Mouse (Mus musculus): ENCODE measurements around the gene 4931428F04Rik.
A peak's percentile ranks its signal among the peaks of the same experiment; 100 is the strongest.
"Not testable (repeated sequence)": the region's sequence is repeated elsewhere in the genome, so short reads cannot be mapped to it uniquely, and the experiment has no call there.

4931428F04Rik gene

GRCm38 (mm10) chr8:105307670-105308069 lies 18.0 kb upstream of the 4931428F04Rik start:
- DNase-seq (ENCODE audit: low read depth, low spot score) = no peak

GRCm38 (mm10) chr8:105306146-105306691 lies 16.6 kb upstream of the 4931428F04Rik start:
- DNase-seq (ENCODE audit: low read depth, low spot score) = no peak

GRCm38 (mm10) chr8:105305211-105306145 lies 15.8 kb upstream of the 4931428F04Rik start, which contains the start of gene Elmo3:
Gene Elmo3 (plus strand): TSS chr8:105305601.
- DNase-seq (ENCODE audit: low read depth, low spot score) = no peak

GRCm38 (mm10) chr8:105304325-105305210 lies 14.9 kb upstream of the 4931428F04Rik start:
- DNase-seq (ENCODE audit: low read depth, low spot score) = peak; percentile 77

GRCm38 (mm10) chr8:105303874-105304273 lies 14.2 kb upstream of the 4931428F04Rik start:
- DNase-seq (ENCODE audit: low read depth, low spot score) = no peak

- no peak for DNase-seq (ENCODE audit: low read depth, low spot score)
These were observed 13.7 kb upstream of the 4931428F04Rik start for GRCm38 (mm10) chr8:105303396-105303795.

- no peak for DNase-seq (ENCODE audit: low read depth, low spot score)
These were observed 10.3 kb upstream of the 4931428F04Rik start for GRCm38 (mm10) chr8:105299962-105300361.

GRCm38 (mm10) chr8:105298351-105299252 lies 8.9 kb upstream of the 4931428F04Rik start:
- DNase-seq (ENCODE audit: low read depth, low spot score) = no peak

- peak; percentile 89 for DNase-seq (ENCODE audit: low read depth, low spot score)
These were observed 8.0 kb upstream of the 4931428F04Rik start, which contains the start of gene E2f4 for GRCm38 (mm10) chr8:105297511-105298192. Gene E2f4 (plus strand): TSS chr8:105297663.

- no peak for DNase-seq (ENCODE audit: low read depth, low spot score)
These were observed 6.4 kb upstream of the 4931428F04Rik start, which contains the start of gene Exoc3l for GRCm38 (mm10) chr8:105295895-105296573. Gene Exoc3l (minus strand): TSS chr8:105296101.

- DNase-seq (ENCODE audit: low read depth, low spot score) = no peak
These were observed 5.6 kb upstream of the 4931428F04Rik start for GRCm38 (mm10) chr8:105295256-105295655.

- no peak for DNase-seq (ENCODE audit: low read depth, low spot score)
These were observed 5.1 kb upstream of the 4931428F04Rik start for GRCm38 (mm10) chr8:105294776-105295175.

GRCm38 (mm10) chr8:105293405-105293804 lies 3.7 kb upstream of the 4931428F04Rik start:
- no peak for DNase-seq (ENCODE audit: low read depth, low spot score)

- DNase-seq (ENCODE audit: low read depth, low spot score) = no peak
These were observed 2.8 kb upstream of the 4931428F04Rik start for GRCm38 (mm10) chr8:105292471-105292870.

- DNase-seq (ENCODE audit: low read depth, low spot score) = not testable (repeated sequence)
These were observed 2.1 kb upstream of the 4931428F04Rik start for GRCm38 (mm10) chr8:105291802-105292201.

GRCm38 (mm10) chr8:105291364-105291763 lies 1.7 kb upstream of the 4931428F04Rik start:
- not testable (repeated sequence) for DNase-seq (ENCODE audit: low read depth, low spot score)

- peak; percentile 63 for DNase-seq (ENCODE audit: low read depth, low spot score)
These were observed 1.1 kb upstream of the 4931428F04Rik start for GRCm38 (mm10) chr8:105290554-105291314.

- peak; percentile 83 for DNase-seq (ENCODE audit: low read depth, low spot score)
These were observed 519 bp downstream of the 4931428F04Rik start for GRCm38 (mm10) chr8:105288958-105289732.

All from skeletal muscle tissue, adult 2 months (tissue).